Mouse (Mus musculus) liver, postnatal 0 days (tissue): ENCODE data around the gene C1rl.

ENCODE experiments used
- CTCF ChIP-seq: sonication (generic); IDR thresholded peaks from 2 replicates; pipeline ENCODE4 v1.5.1; 2016; ENCODE audit warnings: antibody characterized with exemption, low read depth
- EP300 ChIP-seq: IDR thresholded peaks from 2 replicates; pipeline ENCODE4 v1.6.1; 2016; ENCODE audit warnings: antibody characterized with exemption, low read depth, mild to moderate bottlenecking

- TF ChIP-seq CTCF (no peak), EP300 (no peak)
Observed at GRCm38 (mm10) chr6:124502021-124502420, 9.1 kb downstream of the C1rl start.
